Mouse (Mus musculus): ENCODE measurements at regions not wholly inside any gene's neighbourhood (a gene's known extent, or its start where the extent isn't known, plus 50 kb on each side); places are given as distances from the start of the nearest gene placed in this dataset.
"Not testable (repeated sequence)": the region's sequence is repeated elsewhere in the genome, so short reads cannot be mapped to it uniquely, and the experiment has no call there.

DNA sequence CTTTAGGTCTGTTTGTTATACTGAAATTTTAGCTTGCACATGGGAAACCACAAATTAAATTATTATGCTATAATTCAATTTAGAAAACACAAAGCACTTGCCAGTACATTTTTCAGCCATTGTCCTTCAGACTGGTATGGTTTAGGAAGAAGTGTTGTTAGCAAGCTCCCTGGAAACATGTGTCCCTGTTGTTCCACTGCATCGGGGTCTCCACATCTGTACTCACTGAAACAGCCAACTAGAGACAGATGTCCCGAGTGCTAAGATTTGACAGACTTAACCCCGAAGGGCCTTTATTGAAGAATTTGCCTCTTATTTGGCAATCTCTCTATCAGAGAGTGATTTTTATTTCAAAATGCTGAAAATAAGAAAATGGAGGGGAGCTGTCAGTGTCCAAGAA lies 362.6 kb downstream of the Rfpl4b start:
- DNase-seq (ENCODE audit: low spot score in 2 of 2): no peak
- intact Hi-C loops (cut with DNase I): no loop called here

DNA sequence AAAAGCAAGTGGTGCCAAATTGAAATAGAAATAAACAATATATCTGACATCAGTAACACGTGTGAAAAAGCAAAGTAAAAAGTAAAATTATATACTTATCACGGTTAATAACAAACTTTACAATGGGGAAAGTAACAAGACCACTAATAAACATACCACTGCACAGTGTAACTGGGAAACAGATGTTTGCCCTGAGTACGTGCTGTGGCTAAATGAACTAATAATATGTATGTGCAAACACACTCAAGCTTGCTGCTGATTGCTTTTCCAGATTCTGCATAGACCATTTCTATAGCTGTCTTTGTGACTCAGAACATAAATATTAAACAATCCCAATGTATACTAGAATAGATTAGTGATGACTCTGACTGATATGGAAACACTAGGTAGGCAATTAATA lies 363.2 kb downstream of the Rfpl4b start:
- intact Hi-C loops (cut with DNase I): no loop called here
- DNase-seq (ENCODE audit: low spot score in 2 of 2): no peak

DNA sequence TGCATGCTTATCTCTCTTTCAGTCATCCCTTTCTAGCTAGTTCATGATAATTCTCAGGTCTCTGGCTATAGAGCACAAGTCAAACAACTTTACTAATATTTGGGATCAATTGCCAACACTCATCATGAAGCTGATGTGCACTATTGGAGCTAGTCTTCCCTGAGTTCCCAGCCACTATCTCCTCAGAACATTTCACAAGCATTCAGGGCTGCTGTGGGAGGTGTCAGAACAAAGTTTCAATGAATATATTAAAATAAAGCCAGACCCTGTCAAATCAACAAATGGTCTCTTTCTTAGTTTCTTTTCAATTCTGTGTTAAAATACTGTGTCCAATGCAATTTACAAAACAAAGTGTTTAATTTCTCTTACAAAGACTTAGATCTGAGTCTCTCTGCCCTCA lies 364.8 kb downstream of the Rfpl4b start:
- DNase-seq (ENCODE audit: low spot score in 2 of 2): no peak
- intact Hi-C loops (cut with DNase I): no loop called here

DNA sequence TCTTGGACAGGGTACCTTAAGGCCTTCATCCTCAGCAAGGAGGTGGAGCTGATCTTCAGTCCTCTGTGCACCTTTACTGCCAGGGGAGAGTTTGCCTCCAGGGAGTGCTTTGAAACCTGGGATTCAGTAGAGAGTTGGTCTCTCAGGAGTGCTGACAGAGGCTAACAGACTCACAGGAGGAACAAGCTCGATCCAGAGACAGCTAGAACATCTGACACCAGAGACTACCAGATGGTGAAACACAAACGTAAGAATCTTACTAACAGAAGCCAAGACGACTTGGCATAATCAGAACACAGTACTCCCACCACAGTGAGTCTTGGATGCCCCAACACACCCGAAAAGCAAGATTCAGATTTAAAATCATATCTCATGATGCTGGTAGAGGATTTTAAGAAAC lies 372.3 kb downstream of the Rfpl4b start:
- intact Hi-C loops (cut with DNase I): no loop called here
- no peak for DNase-seq (ENCODE audit: low spot score in 2 of 2)

DNA sequence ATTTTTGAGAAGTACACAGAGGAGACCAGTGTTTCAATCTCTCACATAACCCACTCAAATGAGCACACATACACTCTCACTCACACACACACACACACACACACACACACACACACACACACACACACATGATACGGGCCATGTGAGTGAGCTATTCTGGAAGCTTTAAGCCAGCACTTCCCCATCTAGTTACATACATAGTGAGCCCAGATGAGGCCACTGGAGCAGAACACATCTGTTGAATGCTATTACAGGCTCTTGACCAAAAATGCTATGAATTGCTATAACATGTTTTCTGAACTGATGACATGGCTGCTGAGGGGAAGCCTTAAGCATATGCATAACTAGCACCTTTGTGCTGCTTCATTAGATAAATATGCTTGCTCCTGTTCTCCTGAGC lies 373.9 kb downstream of the Rfpl4b start:
- no peak for DNase-seq (ENCODE audit: low spot score in 2 of 2)
- intact Hi-C loops (cut with DNase I): no loop called here

DNA sequence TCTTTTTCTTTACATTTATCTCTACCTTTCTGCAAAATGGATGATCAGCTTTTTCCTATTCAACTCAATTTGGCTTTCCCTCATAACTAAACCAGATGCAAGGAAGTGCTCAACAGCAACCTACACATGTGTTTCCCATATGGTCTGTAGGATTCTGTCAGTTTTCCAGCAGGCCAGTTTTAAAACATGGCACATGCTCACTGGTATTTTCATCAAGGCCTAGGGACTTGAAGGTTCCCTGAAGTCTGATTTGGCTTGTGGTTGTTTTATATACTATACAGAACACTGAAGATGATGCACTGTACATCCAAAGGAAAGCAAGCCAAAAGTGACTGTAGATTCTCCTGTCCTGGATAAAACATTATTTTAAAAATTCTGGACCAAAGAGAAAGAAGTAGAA lies 374.3 kb downstream of the Rfpl4b start:
- peak; percentile 26 to 39 for DNase-seq (ENCODE audit: low spot score in 2 of 2)
- intact Hi-C loops (cut with DNase I): no loop called here

DNA sequence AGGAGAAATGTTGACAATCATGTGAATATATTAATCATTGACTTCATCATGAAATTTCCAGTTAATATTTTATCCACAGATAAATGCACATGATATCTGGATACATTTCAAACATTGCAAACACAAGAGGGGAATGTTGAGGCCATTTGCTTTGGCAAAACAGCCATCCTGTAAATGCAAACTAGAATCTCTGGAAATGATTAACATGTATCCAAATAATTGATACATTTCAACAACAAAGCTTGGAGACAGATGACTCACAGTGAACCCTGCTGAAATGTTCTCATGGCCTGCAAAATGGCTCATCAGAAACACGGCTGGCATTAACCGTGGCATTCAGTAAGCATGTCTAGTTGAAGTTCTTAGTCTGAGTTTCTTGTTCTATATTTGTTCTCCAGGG lies 382.3 kb downstream of the Rfpl4b start:
- intact Hi-C loops (cut with DNase I): no loop called here
- DNase-seq (ENCODE audit: low spot score in 2 of 2): no peak

DNA sequence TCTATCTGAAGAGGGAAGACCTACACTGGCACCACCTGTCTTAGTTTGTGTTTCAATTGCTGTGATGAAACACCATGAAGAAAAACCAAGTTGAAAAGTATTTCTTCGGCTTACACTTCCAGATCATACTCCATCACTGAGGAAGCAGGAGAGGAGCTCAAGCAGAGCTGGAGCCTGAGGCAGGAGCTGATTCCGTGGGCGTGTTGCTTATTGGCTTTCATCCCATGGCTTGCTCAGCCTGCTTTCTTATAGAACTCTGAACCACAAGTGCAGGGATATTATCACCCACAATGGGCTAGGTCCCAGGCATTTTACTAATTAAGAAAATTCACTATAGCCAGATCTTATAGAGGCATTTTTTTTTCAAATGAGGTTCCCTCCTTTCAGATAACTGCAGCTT lies 384.7 kb downstream of the Rfpl4b start:
- peak in 1 of 2 experiments; percentile 26 for DNase-seq (ENCODE audit: low spot score in 2 of 2)
- intact Hi-C loops (cut with DNase I): no loop called here

DNA sequence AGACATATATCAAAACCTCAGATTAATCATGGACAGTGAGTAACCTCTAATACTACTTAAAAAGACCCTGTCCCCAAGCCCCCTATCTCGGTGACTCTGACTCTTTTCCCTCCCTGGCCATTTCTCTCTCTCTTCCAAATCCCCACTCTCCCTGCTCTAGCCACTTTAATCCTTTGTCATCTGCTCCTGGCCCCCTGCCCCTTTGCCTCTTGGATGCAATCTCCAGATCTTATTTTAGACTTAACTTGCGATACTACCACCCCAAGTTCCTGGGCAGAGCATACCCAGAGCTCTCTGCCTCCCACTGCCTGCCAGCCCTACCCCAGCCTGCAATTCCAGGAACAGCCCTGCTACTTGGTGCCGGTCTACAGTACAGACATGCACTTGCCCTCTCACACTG lies 400.0 kb downstream of the Rfpl4b start:
- no peak for DNase-seq (ENCODE audit: low spot score in 2 of 2)
- intact Hi-C loops (cut with DNase I): no loop called here

DNA sequence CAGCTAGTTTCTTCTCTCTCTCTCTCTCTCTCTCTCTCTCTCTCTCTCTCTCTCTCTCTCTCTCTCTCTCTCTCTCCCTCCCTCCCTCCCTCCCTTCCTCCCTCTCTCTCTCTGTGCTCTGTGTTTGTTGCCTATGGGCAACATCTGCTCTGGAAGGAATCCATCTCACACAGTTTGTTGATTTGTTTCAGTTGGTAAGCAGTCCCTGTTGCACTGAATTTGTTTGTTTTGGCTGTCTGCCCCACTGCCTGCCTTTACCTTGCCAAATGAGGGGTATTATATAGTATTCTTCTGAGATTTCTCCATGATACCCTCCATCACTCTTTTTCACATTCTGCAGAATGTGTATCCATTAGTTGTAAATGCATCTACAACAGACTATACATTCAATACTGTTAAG lies 401.8 kb downstream of the Rfpl4b start:
- intact Hi-C loops (cut with DNase I): no loop called here
- DNase-seq (ENCODE audit: low spot score in 2 of 2): no peak

DNA sequence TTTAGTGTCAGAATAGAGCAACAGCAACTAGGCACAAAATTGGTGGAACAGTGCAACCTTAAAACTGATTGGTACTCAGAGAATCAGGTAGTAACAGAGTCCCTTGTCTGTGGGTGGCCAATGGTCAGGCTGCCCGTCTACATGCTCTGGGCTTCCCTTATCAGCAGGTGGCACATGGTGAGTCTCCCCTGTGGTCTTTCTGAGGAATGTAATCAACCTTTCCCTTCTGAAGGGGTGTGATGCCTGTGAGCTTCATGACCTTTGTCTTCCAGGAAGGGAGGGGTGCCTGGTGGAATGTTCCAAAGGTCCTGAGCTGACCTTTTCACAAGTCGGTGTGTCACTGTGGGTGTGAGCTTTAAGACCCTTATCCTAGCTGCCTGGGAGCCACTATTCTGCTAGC lies 438.4 kb downstream of the Rfpl4b start:
- intact Hi-C loops (cut with DNase I): no loop called here
- no peak for DNase-seq (ENCODE audit: low spot score in 2 of 2)

DNA sequence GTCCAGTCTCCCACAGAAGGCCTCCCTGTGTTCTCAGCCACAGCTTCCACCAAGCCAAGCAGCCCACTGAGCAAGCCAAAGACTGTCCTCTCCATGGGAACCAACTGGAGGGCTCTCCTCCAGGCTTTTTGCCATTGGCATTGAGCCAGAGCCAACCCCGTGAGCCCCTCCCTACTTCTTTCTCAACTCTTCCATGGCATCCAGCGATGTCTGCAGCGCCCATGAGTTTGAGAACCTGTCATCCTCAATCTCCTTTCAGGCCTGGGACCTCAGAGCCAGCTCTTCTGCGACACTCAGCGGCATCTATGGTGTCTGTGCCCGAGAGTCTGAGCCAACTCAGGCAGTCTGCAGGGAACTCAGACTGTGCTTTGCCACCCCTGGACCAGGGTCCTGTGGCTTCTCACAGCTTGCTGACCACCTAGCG lies 439.7 kb downstream of the Rfpl4b start:
- intact Hi-C loops (cut with DNase I): no loop called here
- no peak for DNase-seq (ENCODE audit: low spot score in 2 of 2)

DNA sequence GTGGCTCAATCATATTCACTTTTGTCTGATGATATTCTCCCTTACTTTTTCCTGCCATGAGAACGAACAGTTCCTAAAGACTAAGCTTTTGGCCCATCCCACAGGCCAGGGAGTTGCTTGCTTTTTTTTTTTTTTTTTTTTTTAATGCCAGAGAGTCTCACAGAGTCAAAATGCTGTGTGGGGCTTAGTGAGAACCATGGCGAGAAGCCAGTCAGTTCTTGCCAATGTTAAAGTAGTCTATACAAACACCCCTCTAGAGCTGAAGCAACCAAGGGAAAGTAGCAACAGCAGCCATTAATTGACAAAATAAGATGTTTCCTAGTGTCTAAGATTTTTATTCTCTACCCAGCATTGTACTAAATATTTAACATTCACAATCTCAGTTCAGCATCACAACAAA lies 441.2 kb downstream of the Rfpl4b start:
- intact Hi-C loops (cut with DNase I): no loop called here

DNA sequence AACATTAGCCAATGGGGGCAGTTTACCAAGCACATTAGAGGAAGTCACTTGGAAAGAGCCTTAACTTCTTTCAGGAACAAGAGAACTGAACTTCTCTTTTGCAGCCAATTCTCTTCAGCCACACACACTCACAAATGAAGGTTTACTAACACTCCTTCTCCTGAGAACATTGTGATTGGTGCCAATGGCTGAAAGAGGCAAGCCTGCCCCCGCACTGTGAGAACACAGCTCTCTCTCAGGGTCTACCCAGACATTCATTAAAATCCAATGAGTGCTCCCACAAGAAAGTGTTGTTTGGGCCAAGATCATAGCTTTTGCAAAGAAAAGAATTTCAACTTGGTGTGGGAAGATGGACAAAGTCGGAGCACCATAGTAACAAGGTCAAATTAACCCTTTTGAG lies 454.8 kb downstream of the Rfpl4b start:
- DNase-seq (ENCODE audit: low spot score in 2 of 2): no peak
- intact Hi-C loops (cut with DNase I): no loop called here

More for the DNA sequence above, 441.2 kb downstream of the Rfpl4b start:
- no peak for DNase-seq (ENCODE audit: low spot score in 2 of 2)

DNA sequence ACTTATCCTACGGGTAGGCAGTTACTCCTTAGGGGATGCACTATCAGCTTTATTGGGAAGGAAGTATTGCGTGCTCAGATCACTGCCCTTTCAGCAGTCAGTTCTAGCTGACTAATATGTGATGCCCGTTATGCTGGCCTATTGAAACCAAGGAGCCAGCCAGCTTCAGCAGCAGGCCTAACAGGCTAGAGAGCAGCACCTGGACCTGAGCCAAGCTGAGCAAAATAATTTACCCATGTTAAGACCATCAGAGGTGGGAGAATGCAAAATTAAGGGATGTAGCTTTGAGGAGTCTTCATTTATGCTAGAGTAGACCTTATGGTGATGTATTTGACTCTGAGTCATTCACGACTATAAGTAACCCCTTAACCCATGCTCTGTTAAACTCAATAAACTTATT lies 456.7 kb downstream of the Rfpl4b start:
- DNase-seq (ENCODE audit: low spot score in 2 of 2): no peak
- intact Hi-C loops (cut with DNase I): no loop called here

DNA sequence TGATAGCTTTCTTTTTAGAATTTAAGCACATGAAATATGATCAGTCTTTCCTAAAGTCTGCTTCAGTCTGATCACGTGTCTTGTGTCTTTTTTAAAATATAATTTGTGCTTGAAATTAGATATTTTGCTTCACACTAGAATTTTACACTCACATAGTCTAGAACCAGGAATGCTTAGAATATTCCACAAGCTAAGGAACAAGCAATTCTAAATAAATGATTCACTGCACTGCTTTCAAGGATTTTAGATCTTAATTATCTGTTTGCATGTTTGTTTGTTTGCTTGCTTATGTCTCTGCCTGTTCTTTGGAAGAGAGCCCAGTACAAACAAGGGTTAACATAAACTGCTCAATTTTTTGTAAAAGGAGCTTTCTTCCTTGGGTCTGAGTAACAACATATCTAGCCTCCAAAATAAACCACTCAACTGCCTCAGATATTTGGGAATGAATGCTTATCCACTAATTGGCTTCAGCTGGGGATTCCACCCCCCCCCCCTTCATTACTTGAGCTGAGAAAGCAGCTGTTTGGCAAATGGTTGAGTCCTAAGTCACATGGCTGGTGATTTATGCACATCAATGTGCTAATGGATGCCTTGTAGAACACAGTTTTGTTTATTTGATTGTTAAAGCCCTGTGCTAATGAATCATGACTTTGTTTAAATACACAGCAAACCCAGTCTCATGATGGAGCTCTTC lies 463.9 kb downstream of the Rfpl4b start:
- intact Hi-C loops (cut with DNase I): no loop called here
- DNase-seq (ENCODE audit: low spot score in 2 of 2): no peak

DNA sequence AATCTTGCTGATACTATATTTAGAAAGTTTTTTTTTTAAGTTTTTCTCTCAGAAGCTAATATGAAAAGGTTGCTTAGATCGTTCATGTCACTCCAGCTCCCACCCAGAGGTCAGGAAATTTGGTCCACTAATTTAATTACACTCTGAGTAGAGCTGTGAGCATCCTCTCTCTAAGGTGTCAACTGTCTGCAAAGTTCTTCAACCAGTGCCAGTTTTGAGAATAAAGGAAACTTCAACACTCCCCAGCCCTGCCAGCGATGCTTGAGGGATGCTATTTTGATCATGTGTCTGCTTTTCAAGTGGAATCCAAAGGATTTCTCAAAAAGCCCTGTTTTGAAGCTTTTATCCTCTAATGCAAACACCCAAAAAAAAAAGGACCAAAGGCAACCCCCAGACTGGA lies 467.6 kb downstream of the Rfpl4b start:
- DNase-seq (ENCODE audit: low spot score in 2 of 2): no peak
- intact Hi-C loops (cut with DNase I): no loop called here

DNA sequence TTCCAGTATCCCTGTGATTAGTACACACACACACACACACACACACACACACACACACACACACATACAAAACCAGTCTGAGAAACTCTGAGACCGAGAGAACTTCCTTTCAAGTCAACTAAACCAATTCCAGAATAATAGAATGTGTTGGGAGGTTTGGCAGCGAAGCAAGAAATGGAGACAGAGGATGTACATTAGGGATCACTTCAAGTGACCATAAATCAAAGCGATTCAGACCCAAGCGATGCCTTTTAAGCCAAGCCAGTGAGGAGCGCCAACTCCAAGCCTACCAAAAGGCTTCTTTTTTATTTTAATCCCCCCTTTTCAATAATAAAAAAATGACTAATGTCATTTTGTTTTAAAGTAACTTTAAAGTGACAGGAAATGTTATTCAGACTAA lies 468.1 kb downstream of the Rfpl4b start:
- intact Hi-C loops (cut with DNase I): no loop called here
- DNase-seq (ENCODE audit: low spot score in 2 of 2): no peak

DNA sequence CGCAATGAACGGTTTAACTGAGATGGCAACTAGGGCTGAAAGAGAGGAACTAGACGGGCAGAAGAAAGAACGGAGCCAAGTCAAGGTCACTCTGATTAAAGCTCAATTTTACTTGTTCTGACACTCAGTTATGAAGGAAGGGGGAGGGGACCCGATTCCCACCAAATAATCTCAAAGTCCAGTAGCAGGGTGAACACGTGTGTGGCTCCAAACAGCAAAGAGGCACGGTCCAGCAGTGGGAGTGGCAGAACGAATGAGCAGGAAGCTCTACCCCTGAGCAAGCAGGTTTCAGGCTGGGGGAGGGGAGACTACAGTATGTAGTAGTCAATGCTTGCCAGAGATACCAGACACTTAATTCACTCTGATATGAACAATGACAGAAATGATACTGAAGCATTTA lies 474.6 kb downstream of the Rfpl4b start:
- DNase-seq (ENCODE audit: low spot score in 2 of 2); intact Hi-C loops (cut with DNase I): not testable (repeated sequence)

DNA sequence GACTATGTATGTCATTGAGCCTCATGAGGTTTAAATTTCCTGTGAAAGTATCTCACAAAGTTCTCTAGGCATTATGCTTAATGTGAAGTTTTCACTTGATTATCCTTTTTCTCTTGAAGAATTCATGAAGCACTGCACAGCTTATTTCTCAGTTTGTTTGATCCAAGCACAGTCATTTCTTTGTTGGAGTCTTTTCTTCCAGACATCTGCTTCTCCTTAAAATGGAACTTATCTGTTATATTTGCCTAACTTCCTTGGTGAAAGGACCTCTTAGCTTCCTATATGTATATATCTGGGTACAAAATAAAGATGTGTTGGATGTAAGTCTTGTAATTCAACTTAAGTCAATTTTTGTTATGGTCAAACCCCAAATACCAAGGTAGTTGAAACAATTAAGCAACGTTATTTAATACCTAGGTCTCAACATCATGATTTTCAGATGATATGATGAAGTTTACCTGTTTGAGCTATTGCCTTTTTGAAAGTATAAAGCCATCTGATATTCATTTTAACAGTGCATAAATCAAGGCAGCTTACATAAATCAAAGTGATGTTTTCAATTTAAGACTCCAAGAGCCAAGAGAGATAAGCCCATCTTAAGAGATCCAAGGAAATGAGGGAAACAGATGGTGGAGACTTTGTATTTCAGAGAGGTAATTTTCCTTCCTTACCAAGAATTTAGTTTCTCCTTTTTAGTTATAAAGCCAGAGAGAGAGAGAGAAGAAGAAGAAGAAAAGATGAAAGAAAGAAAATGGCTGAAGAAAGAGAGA lies 481.0 kb downstream of the Rfpl4b start:
- no peak for DNase-seq (ENCODE audit: low spot score in 2 of 2)
- intact Hi-C loops (cut with DNase I): no loop called here

DNA sequence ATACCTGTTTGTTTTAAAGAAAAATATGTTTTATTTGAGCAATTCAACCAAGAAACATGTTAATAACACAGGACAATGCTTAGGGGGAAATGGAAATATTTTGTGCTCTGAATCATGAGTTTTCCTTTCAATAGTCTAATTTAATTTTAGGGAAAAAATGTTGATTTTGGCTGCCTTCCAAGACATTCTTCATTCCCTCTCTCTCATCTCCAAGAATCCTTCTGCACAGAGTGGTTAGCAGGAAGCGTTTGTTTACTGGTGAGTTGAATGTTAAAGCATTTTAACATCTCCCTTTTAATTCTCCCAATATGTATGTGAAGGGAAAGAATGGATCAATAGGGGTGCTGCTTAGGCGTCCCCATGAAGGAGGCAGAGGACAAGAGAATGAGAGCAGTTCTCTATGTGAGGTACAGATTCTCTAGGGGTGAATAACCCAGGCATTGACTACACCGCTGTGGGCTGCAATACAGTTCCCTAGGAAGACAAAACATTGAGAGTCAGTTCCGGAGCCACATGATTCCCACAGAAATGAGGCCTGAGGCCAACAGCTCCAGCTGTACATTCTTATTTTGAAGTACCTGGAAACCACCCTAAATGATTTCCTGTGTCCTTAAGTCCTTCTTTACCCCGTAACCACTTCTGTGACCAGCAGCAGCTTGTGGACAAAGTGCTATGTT lies 512.7 kb downstream of the Rfpl4b start:
- intact Hi-C loops (cut with DNase I): no loop called here
- peak in 1 of 2 experiments; percentile 4 for DNase-seq (ENCODE audit: low spot score in 2 of 2)
